Mouse (Mus musculus) E14TG2a.4 (cell line): ENCODE data around the gene Fbxo17.

Experiments used
- CTCF ChIP-seq: conservative IDR thresholded peaks from 2 replicates; pipeline ENCODE4 v1.5.1; 2014; ENCODE audit warnings: low read length
- NANOG ChIP-seq: IDR thresholded peaks from 2 replicates; pipeline ENCODE4 v1.6.1; 2014; ENCODE audit warnings: borderline replicate concordance, low read length, mixed read lengths

DNA sequence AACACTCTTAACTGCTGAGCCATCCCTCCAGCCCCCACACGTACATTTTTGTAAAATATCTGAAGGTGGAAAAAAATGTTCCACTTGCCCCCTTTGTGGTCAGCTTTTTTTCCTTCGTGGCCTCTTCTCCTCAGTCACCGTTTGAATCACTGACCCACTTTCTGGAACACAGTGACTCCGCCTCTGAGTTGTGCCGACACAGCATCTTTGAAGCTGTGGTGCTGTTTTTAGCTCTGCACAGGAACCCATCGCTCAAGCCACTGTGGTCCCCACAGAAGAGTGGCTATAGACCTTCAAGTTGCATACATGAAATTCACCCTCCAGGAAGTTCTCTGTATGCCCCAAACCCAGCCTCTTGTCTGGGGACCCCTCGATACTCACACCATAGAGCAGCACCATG lies 64.3 kb downstream of the Fbxo17 start:
- TF ChIP-seq CTCF (no peak), NANOG (no peak)
